Mouse (Mus musculus) thymus, adult 2 months (tissue): ENCODE measurements around the gene 1700003H04Rik.

Experiments
- CTCF ChIP-seq: fragments of 200-500 bp; IDR thresholded peaks from 2 replicates; pipeline ENCODE4 v1.5.1; 2012; ENCODE audit warnings: mild to moderate bottlenecking, control low read depth, low read length, moderate library complexity, borderline replicate concordance; ENCODE audit not compliant: control insufficient read depth, poor library complexity, insufficient read depth; ENCODE audit errors: extremely low read depth
- POLR2A ChIP-seq: fragments of 200-500 bp; IDR thresholded peaks from 2 replicates; pipeline ENCODE4 v1.6.1; 2012; ENCODE audit warnings: mild to moderate bottlenecking, low read length, control low read depth, moderate library complexity; ENCODE audit not compliant: control insufficient read depth, poor library complexity, insufficient read depth; ENCODE audit errors: extremely low read depth

DNA sequence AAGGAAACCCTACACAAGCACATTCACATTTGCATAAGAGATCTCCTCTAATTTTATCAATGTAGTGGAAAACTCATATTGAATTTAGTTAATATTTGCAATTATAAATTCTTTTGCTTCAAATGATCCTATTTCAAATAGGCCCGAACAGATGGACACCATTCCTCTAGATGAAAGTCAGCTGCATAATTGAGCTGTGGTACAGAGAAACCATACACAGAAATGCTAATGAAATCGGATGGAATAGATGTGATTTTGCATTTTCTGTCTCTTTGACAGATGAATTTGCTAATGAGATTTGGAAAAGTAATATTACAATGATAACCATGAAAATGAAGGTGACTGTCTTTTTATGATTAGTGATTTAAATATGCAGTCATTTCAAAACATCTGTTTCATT lies 62.1 kb downstream of the 1700003H04Rik start:
- no peak for TF ChIP-seq CTCF
- no peak for TF ChIP-seq POLR2A
